Mouse (Mus musculus) forebrain, embryonic 12.5 days (tissue): Measurements from ENCODE around the gene Tgm5. TPM values are rescaled to one million over a fixed set of nuclear protein-coding genes. Genes with fewer than 3 reads are reported as not detected.
"Not testable (repeated sequence)": the region's sequence is repeated elsewhere in the genome, so short reads cannot be mapped to it uniquely, and the experiment has no call there.

Experiments used
- ATAC-seq: fragments of 200-750 bp; cut with Nextera tagmentation; 2 replicates; pipeline ENCODE4 v1.8.0; 2017; ENCODE audit warnings: moderate TSS enrichment; ENCODE audit not compliant: low FRiP score
- H3K27ac ChIP-seq: fragments of 300-500 bp; sonication (generic); 2 replicates; pipeline ENCODE4 v1.5.1; 2016; ENCODE audit warnings: mild to moderate bottlenecking
- H3K27me3 ChIP-seq: fragments of 300-500 bp; sonication (generic); 2 replicates; pipeline ENCODE4 v1.6.1; 2016; ENCODE audit warnings: mild to moderate bottlenecking
- H3K36me3 ChIP-seq: fragments of 300-500 bp; sonication (generic); replicated peaks from 2 replicates; pipeline ENCODE4 v1.6.1; 2016; ENCODE audit warnings: mild to moderate bottlenecking
- H3K4me1 ChIP-seq: fragments of 300-500 bp; sonication (generic); 2 replicates; pipeline ENCODE4 v1.6.1; 2016
- H3K4me2 ChIP-seq: fragments of 300-500 bp; sonication (generic); 2 replicates; pipeline ENCODE4 v1.6.1; 2016; ENCODE audit warnings: mild to moderate bottlenecking, moderate library complexity
- H3K4me3 ChIP-seq: fragments of 300-500 bp; sonication (generic); replicated peaks from 2 replicates; pipeline ENCODE4 v1.5.1; 2016; ENCODE audit warnings: mild to moderate bottlenecking
- H3K9ac ChIP-seq: fragments of 300-500 bp; sonication (generic); 2 replicates; pipeline ENCODE4 v1.6.1; 2016; ENCODE audit warnings: mild to moderate bottlenecking
- H3K9me3 ChIP-seq: fragments of 300-500 bp; sonication (generic); 2 replicates; pipeline ENCODE4 v1.6.1; 2016
- WGBS: fragments of 180-500 bp; shearing (Covaris S2); methylation state at CpG from one replicate; pipeline ENCODE4 v1.1.7; 2016; 5-methylcytosine and 5-hydroxymethylcytosine counted together
- polyA plus RNA-seq: library from polyadenylated mRNA; unstranded; fragments of >200 nt; fragmentation: Nextera tagmentation; extraction: Ambion mirVana; gene quantifications from 2 replicates; pipeline ENCODE4 v1.2.1, GENCODE M21; 2016

The Tgm5 gene
- polyA plus RNA-seq, 1 experiment from 2014 or later, result not detected

DNA sequence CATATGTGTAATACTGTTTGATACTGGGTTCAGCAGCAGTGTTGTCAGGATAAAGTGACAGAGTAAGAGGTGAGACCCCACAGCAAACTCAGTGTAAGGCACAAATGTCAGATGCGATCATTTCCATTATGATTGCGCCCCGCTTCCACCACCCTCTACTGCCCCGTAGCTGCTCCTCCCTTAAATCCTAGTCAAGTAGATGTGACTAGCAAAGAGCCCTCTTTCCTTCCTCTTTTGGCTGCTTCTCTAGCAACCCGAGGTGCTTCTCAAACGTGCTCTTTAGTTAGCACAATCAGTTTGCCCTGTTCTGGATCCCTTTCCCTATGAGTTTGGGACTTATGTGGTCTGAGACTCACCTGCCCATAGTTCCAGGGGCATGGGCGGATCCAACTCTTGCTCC, 10.9 kb downstream of the Tgm5 start:
- no peaks in the 10 kb centered on the region for H3K4me1 ChIP-seq
- WGBS, result 83% methylated on average over 7 of the region's 7 CpGs
- H3K9ac ChIP-seq, result no peak overlapping the region
- H3K36me3 ChIP-seq, result no peaks in the 10 kb centered on the region
- H3K27me3 ChIP-seq, result no peaks in the 10 kb centered on the region
- no peak for ATAC-seq
- H3K9me3 ChIP-seq, result no peaks in the 10 kb centered on the region
- no peak overlapping the region for H3K4me2 ChIP-seq
- H3K4me3 ChIP-seq, result no peak overlapping the region
- no peak overlapping the region for H3K27ac ChIP-seq

DNA sequence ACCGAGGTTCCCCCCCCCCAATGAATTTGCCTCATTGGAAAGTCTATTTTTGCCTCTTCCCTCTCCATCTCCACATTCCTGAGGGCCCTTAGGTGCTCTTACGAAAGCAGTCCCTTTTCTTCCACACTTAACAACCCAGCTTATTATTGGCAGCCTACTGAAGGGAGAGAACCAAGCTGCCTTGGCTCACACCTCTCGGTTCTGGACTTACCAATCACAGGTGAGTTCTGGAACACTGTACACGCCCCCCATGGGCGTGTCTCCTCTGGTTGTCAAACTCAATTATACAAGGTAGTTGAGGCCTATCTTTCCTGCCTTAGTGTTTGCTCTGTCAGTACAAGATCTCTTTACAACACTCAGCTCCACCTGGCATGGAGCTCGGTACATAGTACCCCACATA, 13.8 kb downstream of the Tgm5 start:
- Histone ChIP-seq H3K4me3 (no peak overlapping the region), H3K27ac (no peak overlapping the region), H3K36me3 (no peaks in the 10 kb centered on the region), H3K9me3 (no peaks in the 10 kb centered on the region), H3K4me1 (no peaks in the 10 kb centered on the region), H3K4me2 (no peak overlapping the region), H3K27me3 (no peaks in the 10 kb centered on the region), H3K9ac (no peak overlapping the region)
- whole genome bisulfite sequencing, result 83% methylated on average over 6 of the region's 6 CpGs
- ATAC-seq, result no peak

DNA sequence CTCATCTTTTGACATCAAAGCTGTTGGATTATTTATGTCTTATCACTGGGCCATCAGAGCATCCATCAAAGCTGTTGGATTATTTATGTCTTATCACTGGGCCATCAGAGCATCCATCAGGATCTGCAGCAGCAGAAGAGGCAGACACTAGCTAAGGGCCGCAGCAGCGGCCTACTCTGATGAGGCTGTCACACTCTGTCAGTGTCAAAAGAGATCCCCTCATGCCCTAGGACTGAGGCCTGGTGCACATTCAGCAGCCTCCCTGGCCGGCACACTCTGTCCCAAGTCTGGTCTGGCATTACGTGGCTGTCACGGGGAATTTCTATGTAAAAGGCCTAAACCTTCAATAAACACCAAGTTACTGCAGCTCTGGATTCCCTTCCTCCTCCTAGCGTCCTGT, 16.1 kb downstream of the Tgm5 start:
- Histone ChIP-seq H3K4me1 (no peaks in the 10 kb centered on the region), H3K4me2 (no peak overlapping the region), H3K9me3 (no peaks in the 10 kb centered on the region), H3K4me3 (no peak overlapping the region), H3K27me3 (no peaks in the 10 kb centered on the region), H3K27ac (no peak overlapping the region), H3K36me3 (no peaks in the 10 kb centered on the region), H3K9ac (no peak overlapping the region)
- WGBS, result 79% methylated on average over 6 of the region's 6 CpGs
- ATAC-seq, result no peak

DNA sequence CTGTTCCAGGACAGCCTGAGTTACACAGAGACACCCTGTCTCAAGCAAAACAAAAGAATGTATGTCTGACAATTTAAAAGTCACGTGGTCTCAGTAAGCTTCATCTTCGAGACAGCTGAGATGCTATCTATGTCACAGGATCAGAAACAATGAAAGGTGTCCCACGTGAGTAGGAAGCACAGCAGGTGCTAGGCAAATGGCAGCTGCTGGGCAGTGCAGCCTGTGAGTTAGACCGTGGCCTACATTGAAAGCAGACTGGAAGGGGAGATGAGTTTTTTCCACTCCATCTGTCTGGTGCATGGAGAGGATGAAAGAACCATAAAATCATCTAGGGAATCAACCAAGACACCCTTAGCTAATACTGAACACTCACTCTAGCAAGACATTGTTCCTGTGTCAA, 18.5 kb downstream of the Tgm5 start:
- no peak overlapping the region for H3K27ac ChIP-seq
- ATAC-seq, result no peak
- 66% methylated on average over 4 of the region's 4 CpGs for WGBS

DNA sequence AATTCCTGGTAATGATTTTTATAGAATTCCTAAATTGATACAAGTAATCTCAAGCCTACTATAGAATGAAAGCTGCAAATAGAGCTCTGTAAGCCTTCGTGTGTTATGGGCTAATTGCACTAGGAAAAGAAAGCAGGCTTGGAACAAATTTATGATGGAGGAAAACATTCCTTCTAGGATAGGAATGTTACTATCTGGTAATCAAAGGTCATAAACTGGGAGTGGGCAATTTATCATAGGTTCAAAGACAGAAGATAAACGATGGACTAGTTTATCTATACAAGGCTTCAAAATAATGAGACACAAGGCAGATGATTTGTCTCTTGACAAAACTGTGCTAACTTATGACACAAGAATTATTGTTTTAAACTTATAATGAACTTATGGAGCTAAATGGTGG, 24.3 kb downstream of the Tgm5 start:
- WGBS, result 93% methylated on average over 2 of the region's 2 CpGs
- Histone ChIP-seq H3K4me2 (no peak overlapping the region), H3K4me3 (no peak overlapping the region), H3K9me3 (no peaks in the 10 kb centered on the region), H3K4me1 (no peaks in the 10 kb centered on the region), H3K27ac (no peak overlapping the region), H3K27me3 (no peaks in the 10 kb centered on the region), H3K36me3 (no peaks in the 10 kb centered on the region), H3K9ac (no peak overlapping the region)
- no peak for ATAC-seq

More for the DNA sequence above, 18.5 kb downstream of the Tgm5 start:
- no peaks in the 10 kb centered on the region for H3K27me3 ChIP-seq
- no peaks in the 10 kb centered on the region for H3K36me3 ChIP-seq
- H3K4me3 ChIP-seq, result no peak overlapping the region
- no peak overlapping the region for H3K9ac ChIP-seq
- H3K4me1 ChIP-seq, result no peaks in the 10 kb centered on the region
- H3K9me3 ChIP-seq, result no peaks in the 10 kb centered on the region
- H3K4me2 ChIP-seq, result no peak overlapping the region

DNA sequence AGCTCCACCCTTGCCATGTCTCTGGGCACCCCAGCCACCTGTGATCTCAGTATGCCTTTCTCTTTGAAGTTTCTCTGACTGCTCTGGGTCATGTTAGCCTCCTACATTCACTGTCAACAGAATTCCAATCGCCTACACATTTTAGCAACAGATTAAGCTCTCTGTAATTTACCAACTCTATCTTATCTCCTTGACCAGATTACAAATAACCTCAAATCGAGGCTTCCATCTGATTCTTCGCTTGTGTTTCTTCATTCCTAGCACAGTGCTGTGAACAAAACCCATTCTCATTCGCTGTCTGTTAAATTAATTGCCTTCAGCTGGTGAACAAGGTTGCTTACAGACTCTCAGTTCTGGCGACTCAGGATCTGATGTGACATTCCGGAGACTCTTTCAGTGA, 27.6 kb downstream of the Tgm5 start:
- H3K4me2 ChIP-seq, result no peak overlapping the region
- H3K4me3 ChIP-seq, result no peak overlapping the region
- no peak overlapping the region for H3K9ac ChIP-seq
- no peak for ATAC-seq
- H3K9me3 ChIP-seq, result no peaks in the 10 kb centered on the region
- WGBS, result 82% methylated on average over 6 of the region's 6 CpGs
- no peak overlapping the region for H3K27ac ChIP-seq
- no peaks in the 10 kb centered on the region for H3K36me3 ChIP-seq
- no peaks in the 10 kb centered on the region for H3K4me1 ChIP-seq
- no peaks in the 10 kb centered on the region for H3K27me3 ChIP-seq

DNA sequence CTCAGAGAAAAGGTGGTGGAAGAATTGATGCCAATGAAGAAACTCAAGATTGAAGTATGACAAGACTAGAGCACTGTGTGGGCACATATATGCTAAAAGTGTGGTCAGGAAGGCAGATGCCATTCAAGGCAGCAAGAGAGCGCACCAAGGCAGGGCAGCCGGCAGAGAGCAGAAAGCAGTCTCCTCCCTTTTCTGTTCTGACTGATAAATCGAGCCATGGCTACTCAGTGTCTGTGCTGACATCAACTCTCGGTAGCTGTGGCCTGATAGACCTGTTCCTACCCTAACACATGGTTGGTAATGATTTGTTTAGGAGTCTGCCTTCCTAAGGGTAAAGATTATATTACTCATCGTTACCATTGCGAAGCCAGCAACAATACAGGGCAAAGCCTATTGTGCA, 29.7 kb downstream of the Tgm5 start:
- Histone ChIP-seq H3K27ac (no peak overlapping the region), H3K4me3 (no peak overlapping the region), H3K9me3 (no peaks in the 10 kb centered on the region), H3K9ac (no peak overlapping the region), H3K4me1 (no peaks in the 10 kb centered on the region), H3K36me3 (no peaks in the 10 kb centered on the region), H3K4me2 (no peak overlapping the region), H3K27me3 (no peaks in the 10 kb centered on the region)
- ATAC-seq, result no peak
- WGBS, result 90% methylated on average over 6 of the region's 6 CpGs

DNA sequence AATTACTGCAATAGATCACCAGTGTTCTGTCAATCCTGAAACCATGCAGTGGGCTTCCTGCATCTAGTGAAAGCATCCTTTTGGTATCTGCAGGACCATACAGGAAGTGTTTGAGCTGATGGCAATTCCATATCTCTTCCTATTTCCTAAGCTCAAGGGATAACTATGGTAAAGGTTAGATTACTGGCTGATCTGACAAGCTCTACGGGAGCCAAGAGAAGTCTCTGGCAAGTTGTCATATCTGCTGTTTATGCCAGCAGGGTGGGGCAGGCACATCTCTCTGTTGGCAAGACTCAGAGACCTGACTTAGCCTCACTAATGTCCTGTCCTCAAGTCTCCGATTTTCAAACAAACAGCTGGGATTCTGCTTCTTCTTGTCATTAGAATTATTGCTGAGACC, 31.6 kb downstream of the Tgm5 start:
- Histone ChIP-seq H3K9ac (no peak overlapping the region), H3K9me3 (no peaks in the 10 kb centered on the region), H3K27ac (no peak overlapping the region), H3K4me1 (no peaks in the 10 kb centered on the region), H3K4me2 (no peak overlapping the region), H3K27me3 (no peaks in the 10 kb centered on the region), H3K36me3 (no peaks in the 10 kb centered on the region), H3K4me3 (no peak overlapping the region)
- ATAC-seq, result no peak
- WGBS, result 85% methylated on average over 2 of the region's 2 CpGs

DNA sequence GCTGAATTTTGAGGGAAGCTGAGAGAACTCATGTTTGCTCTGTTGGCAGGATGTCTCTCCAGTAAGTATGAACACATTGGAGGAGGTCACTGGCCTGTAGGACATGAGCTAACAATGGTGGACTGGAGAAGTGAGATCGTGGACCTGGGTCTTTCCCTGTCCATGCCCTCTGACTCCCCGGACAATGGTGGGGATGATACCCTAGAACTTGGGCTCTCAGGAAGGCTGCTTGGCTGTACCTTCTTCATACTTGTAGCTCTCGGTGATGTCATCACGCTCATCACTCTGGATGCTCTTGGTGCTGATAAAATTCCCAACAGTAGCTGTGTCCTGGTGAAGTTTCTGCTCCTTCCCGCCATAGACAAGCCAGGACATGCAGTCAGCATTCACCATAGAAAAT, 33.5 kb downstream of the Tgm5 start:
- no peaks in the 10 kb centered on the region for H3K36me3 ChIP-seq
- 90% methylated on average over 5 of the region's 5 CpGs for WGBS
- H3K4me2 ChIP-seq, result no peak overlapping the region
- no peak overlapping the region for H3K9ac ChIP-seq
- no peak overlapping the region for H3K27ac ChIP-seq
- H3K4me3 ChIP-seq, result no peak overlapping the region
- ATAC-seq, result no peak
- no peaks in the 10 kb centered on the region for H3K9me3 ChIP-seq
- no peaks in the 10 kb centered on the region for H3K4me1 ChIP-seq
- no peaks in the 10 kb centered on the region for H3K27me3 ChIP-seq

DNA sequence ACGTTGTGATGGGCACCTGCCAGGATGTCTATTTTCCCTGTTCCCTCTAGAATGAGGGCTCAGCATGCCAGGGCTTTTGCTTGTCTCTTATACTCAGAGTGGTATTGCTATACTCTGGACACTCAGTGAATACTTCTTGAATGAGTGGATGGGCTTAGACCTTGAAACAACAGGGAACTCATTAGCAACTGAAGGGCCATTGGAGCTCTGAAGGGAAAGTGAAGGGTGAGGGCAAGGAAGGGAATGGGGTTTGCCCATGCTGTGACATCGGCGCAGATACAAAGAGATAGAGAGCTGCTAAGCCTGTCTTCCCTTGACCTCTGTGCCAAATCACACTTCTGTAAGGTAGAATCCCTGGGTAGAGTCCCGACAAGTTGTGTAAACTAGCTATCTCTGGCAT, 40.0 kb downstream of the Tgm5 start:
- no peak overlapping the region for H3K27ac ChIP-seq

DNA sequence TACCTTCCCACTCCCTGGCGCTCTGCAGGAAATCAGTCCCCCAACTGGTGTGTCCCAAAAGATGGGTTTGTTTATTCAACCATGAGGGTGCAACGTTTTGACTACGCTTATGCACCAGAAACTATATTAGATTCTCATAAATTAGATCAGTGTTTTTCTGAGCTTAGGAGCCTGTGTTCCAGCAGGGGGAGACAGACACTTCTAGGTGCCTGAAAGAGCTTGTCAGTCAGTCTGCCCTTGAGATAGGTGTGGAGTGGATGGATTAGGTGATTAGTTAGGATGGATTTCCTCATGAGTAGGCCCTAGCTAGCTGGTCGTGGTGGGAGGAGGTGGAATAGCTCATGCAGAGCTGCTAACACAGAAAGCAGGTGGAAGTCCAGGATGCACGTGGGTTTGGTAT, 44.5 kb downstream of the Tgm5 start:
- no peak for ATAC-seq
- H3K27me3 ChIP-seq, result no peaks in the 10 kb centered on the region
- WGBS, result 54% methylated on average over 5 of the region's 5 CpGs
- no peaks in the 10 kb centered on the region for H3K9me3 ChIP-seq
- no peak overlapping the region for H3K9ac ChIP-seq
- H3K36me3 ChIP-seq, result no peaks in the 10 kb centered on the region
- no peak overlapping the region for H3K4me3 ChIP-seq
- no peak overlapping the region for H3K4me2 ChIP-seq
- no peak overlapping the region for H3K27ac ChIP-seq
- no peaks in the 10 kb centered on the region for H3K4me1 ChIP-seq

More for the DNA sequence above, 40.0 kb downstream of the Tgm5 start:
- no peaks in the 10 kb centered on the region for H3K36me3 ChIP-seq
- WGBS, result 81% methylated on average over 4 of the region's 4 CpGs
- no peak overlapping the region for H3K4me3 ChIP-seq
- no peaks in the 10 kb centered on the region for H3K27me3 ChIP-seq
- H3K9ac ChIP-seq, result no peak overlapping the region
- ATAC-seq, result no peak
- no peaks in the 10 kb centered on the region for H3K9me3 ChIP-seq
- no peaks in the 10 kb centered on the region for H3K4me1 ChIP-seq
- H3K4me2 ChIP-seq, result no peak overlapping the region

DNA sequence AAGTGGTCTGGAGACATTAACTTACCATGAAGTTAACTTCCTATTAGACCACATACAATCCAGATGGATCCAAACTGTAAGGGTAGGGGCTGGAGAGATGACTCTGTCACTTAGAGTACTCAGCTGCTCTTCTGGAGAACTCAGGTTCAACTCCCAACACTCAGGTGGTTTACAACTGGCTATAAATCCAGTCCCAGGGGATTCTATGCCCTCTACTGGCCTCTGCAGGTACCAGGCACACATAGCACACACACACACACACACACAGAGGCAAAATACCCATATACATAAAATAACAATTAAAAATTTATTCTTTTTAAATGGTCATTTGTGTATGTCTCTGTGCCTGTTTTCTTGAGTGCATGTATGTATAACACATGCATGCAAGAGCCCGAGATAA, 46.3 kb downstream of the Tgm5 start:
- no peak overlapping the region for H3K4me3 ChIP-seq
- no peak overlapping the region for H3K4me2 ChIP-seq
- no peaks in the 10 kb centered on the region for H3K9me3 ChIP-seq
- H3K4me1 ChIP-seq, result no peaks in the 10 kb centered on the region
- WGBS, result 95% methylated on average over 1 of the region's 1 CpGs
- H3K9ac ChIP-seq, result no peak overlapping the region
- no peaks in the 10 kb centered on the region for H3K36me3 ChIP-seq
- ATAC-seq, result no peak
- H3K27me3 ChIP-seq, result no peaks in the 10 kb centered on the region
- no peak overlapping the region for H3K27ac ChIP-seq

DNA sequence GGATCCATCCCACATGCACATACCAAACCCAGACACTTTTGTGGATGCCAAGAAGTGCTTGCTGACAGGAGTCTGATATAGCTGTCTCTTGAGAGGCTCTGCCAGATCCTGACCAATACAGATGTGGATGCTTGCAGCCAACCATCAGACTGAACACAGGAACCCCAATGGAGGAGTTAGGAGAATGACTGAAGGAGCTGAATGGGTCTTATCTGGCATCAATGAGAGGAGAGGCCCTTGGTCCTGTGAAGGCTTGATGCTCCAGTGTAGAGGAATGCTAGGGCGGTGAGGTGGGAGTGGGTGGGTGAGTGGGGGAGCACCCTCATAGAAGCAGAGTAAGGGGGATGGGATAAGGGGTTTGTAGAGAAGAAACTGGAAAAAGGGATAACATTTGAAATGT, 46.8 kb downstream of the Tgm5 start:
- not testable (repeated sequence) for H3K4me1 ChIP-seq, H3K4me2 ChIP-seq, H3K27me3 ChIP-seq, H3K9ac ChIP-seq, H3K27ac ChIP-seq, H3K36me3 ChIP-seq, ATAC-seq, H3K9me3 ChIP-seq, H3K4me3 ChIP-seq
- WGBS, result 95% methylated on average over 1 of the region's 1 CpGs
